Mouse (Mus musculus): ENCODE measurements around the gene Pheta2. TPM values are rescaled to one million over a fixed set of nuclear protein-coding genes. Genes with fewer than 3 reads are reported as not detected.

The Pheta2 gene
- polyA plus RNA-seq, 1 experiment from 2014 or later: 1.1 TPM

GRCm38 (mm10) chr15:82341036-82341501 lies 2.3 kb downstream of the Pheta2 start:
- no peaks in the 10 kb centered on the region for H3K9me3 ChIP-seq (replicated peaks; ENCODE audit: control insufficient read depth, low read length, poor library complexity, severe bottlenecking)
- WGBS: 5% methylated on average over 39 of the region's 40 CpGs
- H3K4me2 ChIP-seq (ENCODE audit: low read length): peak overlapping the region; percentile 50
- H3K27ac ChIP-seq (ENCODE audit: low read length): no peak overlapping the region
- H3K36me3 ChIP-seq (ENCODE audit: control insufficient read depth, insufficient read depth, low read length): no peaks in the 10 kb centered on the region
- H3K27me3 ChIP-seq (ENCODE audit: control insufficient read depth, insufficient read depth, low read depth, low read length): peaks cover 7% of the 10 kb centered on the region
- ATAC-seq: no peak
- peaks cover 12% of the 10 kb centered on the region for H3K4me1 ChIP-seq (ENCODE audit: control insufficient read depth, insufficient read depth, low read length)
- peak overlapping the region; percentile 29 for H3K4me3 ChIP-seq (ENCODE audit: low read depth, low read length)
- peak overlapping the region; percentile 56 for H3K9ac ChIP-seq (ENCODE audit: low read depth, low read length)

GRCm38 (mm10) chr15:82341675-82342542 lies 3.2 kb downstream of the Pheta2 start:
- H3K4me1 ChIP-seq (ENCODE audit: control insufficient read depth, insufficient read depth, low read length): peaks cover 16% of the 10 kb centered on the region
- no peak overlapping the region for H3K9ac ChIP-seq (ENCODE audit: low read depth, low read length)
- 72% methylated on average over 15 of the region's 15 CpGs for WGBS
- no peak for ATAC-seq
- no peak overlapping the region for H3K27ac ChIP-seq (ENCODE audit: low read length)
- H3K4me3 ChIP-seq (ENCODE audit: low read depth, low read length): no peak overlapping the region
- H3K36me3 ChIP-seq (ENCODE audit: control insufficient read depth, insufficient read depth, low read length): no peaks in the 10 kb centered on the region
- no peak overlapping the region for H3K4me2 ChIP-seq (ENCODE audit: low read length)
- no peaks in the 10 kb centered on the region for H3K9me3 ChIP-seq (replicated peaks; ENCODE audit: control insufficient read depth, low read length, poor library complexity, severe bottlenecking)
- peaks cover 7% of the 10 kb centered on the region for H3K27me3 ChIP-seq (ENCODE audit: control insufficient read depth, insufficient read depth, low read depth, low read length)

- Histone ChIP-seq H3K9ac (ENCODE audit: low read depth, low read length) (no peak overlapping the region), H3K27me3 (ENCODE audit: control insufficient read depth, insufficient read depth, low read depth, low read length) (peaks cover 7% of the 10 kb centered on the region), H3K4me1 (ENCODE audit: control insufficient read depth, insufficient read depth, low read length) (peaks cover 20% of the 10 kb centered on the region), H3K27ac (ENCODE audit: low read length) (no peak overlapping the region), H3K4me3 (ENCODE audit: low read depth, low read length) (no peak overlapping the region), H3K9me3 (replicated peaks; ENCODE audit: control insufficient read depth, low read length, poor library complexity, severe bottlenecking) (no peaks in the 10 kb centered on the region), H3K4me2 (ENCODE audit: low read length) (no peak overlapping the region), H3K36me3 (ENCODE audit: control insufficient read depth, insufficient read depth, low read length) (no peaks in the 10 kb centered on the region)
- no peak for ATAC-seq
- WGBS: 76% methylated on average over 5 of the region's 5 CpGs
Measured at GRCm38 (mm10) chr15:82342543-82342935, 3.8 kb downstream of the Pheta2 start.

- Histone ChIP-seq H3K27ac (ENCODE audit: low read length) (no peak overlapping the region), H3K4me1 (ENCODE audit: control insufficient read depth, insufficient read depth, low read length) (peaks cover 12% of the 10 kb centered on the region)
- ATAC-seq: no peak
Measured at GRCm38 (mm10) chr15:82343368-82344287, 4.9 kb downstream of the Pheta2 start.

GRCm38 (mm10) chr15:82344971-82345370 lies 6.2 kb downstream of the Pheta2 start:
- peaks cover 7% of the 10 kb centered on the region for H3K27me3 ChIP-seq (ENCODE audit: control insufficient read depth, insufficient read depth, low read depth, low read length)
- ATAC-seq: no peak
- peaks cover 12% of the 10 kb centered on the region for H3K4me1 ChIP-seq (ENCODE audit: control insufficient read depth, insufficient read depth, low read length)
- H3K9ac ChIP-seq (ENCODE audit: low read depth, low read length): no peak overlapping the region
- H3K4me3 ChIP-seq (ENCODE audit: low read depth, low read length): no peak overlapping the region
- WGBS: 90% methylated on average over 6 of the region's 6 CpGs
- H3K36me3 ChIP-seq (ENCODE audit: control insufficient read depth, insufficient read depth, low read length): peaks cover 10% of the 10 kb centered on the region
- no peak overlapping the region for H3K27ac ChIP-seq (ENCODE audit: low read length)
- no peaks in the 10 kb centered on the region for H3K9me3 ChIP-seq (replicated peaks; ENCODE audit: control insufficient read depth, low read length, poor library complexity, severe bottlenecking)
- no peak overlapping the region for H3K4me2 ChIP-seq (ENCODE audit: low read length)

More at GRCm38 (mm10) chr15:82343368-82344287, 4.9 kb downstream of the Pheta2 start:
- no peak overlapping the region for H3K4me2 ChIP-seq (ENCODE audit: low read length)
- peaks cover 7% of the 10 kb centered on the region for H3K27me3 ChIP-seq (ENCODE audit: control insufficient read depth, insufficient read depth, low read depth, low read length)
- peaks cover 7% of the 10 kb centered on the region for H3K36me3 ChIP-seq (ENCODE audit: control insufficient read depth, insufficient read depth, low read length)
- no peak overlapping the region for H3K4me3 ChIP-seq (ENCODE audit: low read depth, low read length)
- 92% methylated on average over 27 of the region's 27 CpGs for WGBS
- H3K9me3 ChIP-seq (replicated peaks; ENCODE audit: control insufficient read depth, low read length, poor library complexity, severe bottlenecking): no peaks in the 10 kb centered on the region
- H3K9ac ChIP-seq (ENCODE audit: low read depth, low read length): no peak overlapping the region

GRCm38 (mm10) chr15:82345820-82346470 lies 7.2 kb downstream of the Pheta2 start:
- Histone ChIP-seq H3K4me3 (ENCODE audit: low read depth, low read length) (peak overlapping the region; percentile 53), H3K27ac (ENCODE audit: low read length) (peak overlapping the region; percentile 87), H3K4me2 (ENCODE audit: low read length) (peak overlapping the region; percentile 75), H3K9ac (ENCODE audit: low read depth, low read length) (peak overlapping the region; percentile 72), H3K27me3 (ENCODE audit: control insufficient read depth, insufficient read depth, low read depth, low read length) (no peaks in the 10 kb centered on the region; the same call in 1 of the 2 replicates), H3K36me3 (ENCODE audit: control insufficient read depth, insufficient read depth, low read length) (peaks cover 10% of the 10 kb centered on the region), H3K4me1 (ENCODE audit: control insufficient read depth, insufficient read depth, low read length) (peaks cover 12% of the 10 kb centered on the region), H3K9me3 (replicated peaks; ENCODE audit: control insufficient read depth, low read length, poor library complexity, severe bottlenecking) (no peaks in the 10 kb centered on the region)
- peak; percentile 99 for ATAC-seq
- WGBS: under 1% methylated on average over 51 of the region's 51 CpGs

- ATAC-seq: peak; percentile 0; the same call in 1 of the 2 replicates
- peak overlapping the region; percentile 72 for H3K9ac ChIP-seq (ENCODE audit: low read depth, low read length)
- H3K36me3 ChIP-seq (ENCODE audit: control insufficient read depth, insufficient read depth, low read length): peaks cover 10% of the 10 kb centered on the region
- H3K27me3 ChIP-seq (ENCODE audit: control insufficient read depth, insufficient read depth, low read depth, low read length): no peaks in the 10 kb centered on the region; the same call in 1 of the 2 replicates
- H3K27ac ChIP-seq (ENCODE audit: low read length): peak overlapping the region; percentile 87
- peak overlapping the region; percentile 75 for H3K4me2 ChIP-seq (ENCODE audit: low read length)
- no peaks in the 10 kb centered on the region for H3K9me3 ChIP-seq (replicated peaks; ENCODE audit: control insufficient read depth, low read length, poor library complexity, severe bottlenecking)
- H3K4me1 ChIP-seq (ENCODE audit: control insufficient read depth, insufficient read depth, low read length): peaks cover 10% of the 10 kb centered on the region
- peak overlapping the region; percentile 53 for H3K4me3 ChIP-seq (ENCODE audit: low read depth, low read length)
- 65% methylated on average over 14 of the region's 14 CpGs for WGBS
Measured at GRCm38 (mm10) chr15:82346580-82347302, 8.0 kb downstream of the Pheta2 start.

- no peaks in the 10 kb centered on the region for H3K9me3 ChIP-seq (replicated peaks; ENCODE audit: control insufficient read depth, low read length, poor library complexity, severe bottlenecking)
- H3K9ac ChIP-seq (ENCODE audit: low read depth, low read length): peak overlapping the region; percentile 27; the same call in 1 of the 2 replicates
- peaks cover 10% of the 10 kb centered on the region for H3K36me3 ChIP-seq (ENCODE audit: control insufficient read depth, insufficient read depth, low read length)
- WGBS: 86% methylated on average over 4 of the region's 4 CpGs
- H3K4me3 ChIP-seq (ENCODE audit: low read depth, low read length): peak overlapping the region; percentile 53; the same call in 1 of the 2 replicates
- no peak for ATAC-seq
- H3K4me2 ChIP-seq (ENCODE audit: low read length): peak overlapping the region; percentile 75
- H3K27me3 ChIP-seq (ENCODE audit: control insufficient read depth, insufficient read depth, low read depth, low read length): no peaks in the 10 kb centered on the region; the same call in 1 of the 2 replicates
- H3K4me1 ChIP-seq (ENCODE audit: control insufficient read depth, insufficient read depth, low read length): peaks cover 15% of the 10 kb centered on the region
- H3K27ac ChIP-seq (ENCODE audit: low read length): no peak overlapping the region; the same call in 1 of the 2 replicates
Measured at GRCm38 (mm10) chr15:82347303-82347676, 8.5 kb downstream of the Pheta2 start.

Data from midbrain, embryonic 16.5 days (tissue).